Comparison of ENCODE assay signal across 24 mouse cellular contexts in the genomic region with DNA sequence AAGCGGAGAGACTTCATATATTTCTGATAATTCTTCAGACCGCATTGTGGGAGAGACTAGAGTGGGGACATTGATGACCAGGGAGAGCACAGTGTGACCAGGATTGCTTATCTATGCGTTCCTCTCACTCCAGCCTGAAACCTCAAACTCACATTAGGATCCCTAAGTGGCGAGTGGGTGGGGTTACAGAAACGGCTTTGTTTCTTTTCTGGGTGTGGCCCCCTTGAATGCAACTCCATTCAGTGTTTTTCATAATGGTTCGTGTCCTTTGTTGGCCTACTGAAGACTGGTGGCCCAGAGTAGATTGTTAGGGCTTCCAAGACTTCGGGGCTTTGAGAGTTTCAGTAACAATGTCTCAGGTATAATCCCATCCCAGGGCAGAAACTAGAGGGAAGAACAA.
"Had no signal": no experiment of that assay in that cellular context is flagged by ENCODE, and none has a peak within 500 bp of the region (broad histone marks: within the 10 kb centered on the region; RNA-seq: fewer than 3 reads in every experiment).

No protein-coding gene starts in this region.

- H3K4me1 ChIP-seq: embryonic facial prominence, embryonic 12.5 days; embryonic facial prominence, embryonic 13.5 days; embryonic facial prominence, embryonic 15.5 days; forebrain, embryonic 13.5 days; forebrain, embryonic 15.5 days; heart, embryonic 10.5 days had no signal

- H3K27me3 ChIP-seq: embryonic facial prominence, embryonic 12.5 days; embryonic facial prominence, embryonic 13.5 days; embryonic facial prominence, embryonic 15.5 days; forebrain, embryonic 12.5 days; forebrain, embryonic 13.5 days; forebrain, embryonic 15.5 days had no signal

- H3K9me3 ChIP-seq: embryonic facial prominence, embryonic 10.5 days; embryonic facial prominence, embryonic 12.5 days; embryonic facial prominence, embryonic 13.5 days; embryonic facial prominence, embryonic 15.5 days; forebrain, embryonic 10.5 days; forebrain, embryonic 12.5 days; forebrain, embryonic 13.5 days; forebrain, embryonic 15.5 days; heart, embryonic 10.5 days had no signal

- H3K27ac ChIP-seq: embryonic facial prominence, embryonic 10.5 days; embryonic facial prominence, embryonic 12.5 days; embryonic facial prominence, embryonic 13.5 days; embryonic facial prominence, embryonic 15.5 days; forebrain, embryonic 10.5 days; forebrain, embryonic 12.5 days; forebrain, embryonic 13.5 days; forebrain, embryonic 15.5 days; gastrocnemius, adult 2 months; heart, adult 2 months; heart, embryonic 10.5 days had no signal

- H3K36me3 ChIP-seq: embryonic facial prominence, embryonic 10.5 days; embryonic facial prominence, embryonic 12.5 days; embryonic facial prominence, embryonic 13.5 days; embryonic facial prominence, embryonic 15.5 days; forebrain, embryonic 10.5 days; forebrain, embryonic 12.5 days; forebrain, embryonic 15.5 days; heart, embryonic 10.5 days had no signal

- H3K9ac ChIP-seq: embryonic facial prominence, embryonic 12.5 days; embryonic facial prominence, embryonic 13.5 days; embryonic facial prominence, embryonic 15.5 days; forebrain, embryonic 12.5 days; forebrain, embryonic 13.5 days; forebrain, embryonic 15.5 days; forebrain, postnatal 0 days had no signal

- H3K4me3 ChIP-seq: embryonic facial prominence, embryonic 10.5 days; embryonic facial prominence, embryonic 12.5 days; embryonic facial prominence, embryonic 13.5 days; embryonic facial prominence, embryonic 15.5 days; erythroblast, embryonic 14.5 days; forebrain, embryonic 10.5 days; forebrain, embryonic 12.5 days; forebrain, embryonic 13.5 days; forebrain, embryonic 15.5 days; gastrocnemius, adult 2 months; heart, adult 2 months; heart, embryonic 10.5 days had no signal

- DNase-seq: cerebellum, adult 9-11 months; cerebellum, postnatal 14 days; cerebellum, postnatal 25 days; cerebellum, postnatal 36 days; embryo, embryonic 11 days; forebrain, postnatal 0 days; gastrocnemius, adult 2 months; gastrocnemius, postnatal 10 days; gastrocnemius, postnatal 14 days; gastrocnemius, postnatal 25 days; gastrocnemius, postnatal 36 days; heart, adult 11 months; heart, adult 18-20 months; heart, adult 2 months had no signal
